In the genomic region with DNA sequence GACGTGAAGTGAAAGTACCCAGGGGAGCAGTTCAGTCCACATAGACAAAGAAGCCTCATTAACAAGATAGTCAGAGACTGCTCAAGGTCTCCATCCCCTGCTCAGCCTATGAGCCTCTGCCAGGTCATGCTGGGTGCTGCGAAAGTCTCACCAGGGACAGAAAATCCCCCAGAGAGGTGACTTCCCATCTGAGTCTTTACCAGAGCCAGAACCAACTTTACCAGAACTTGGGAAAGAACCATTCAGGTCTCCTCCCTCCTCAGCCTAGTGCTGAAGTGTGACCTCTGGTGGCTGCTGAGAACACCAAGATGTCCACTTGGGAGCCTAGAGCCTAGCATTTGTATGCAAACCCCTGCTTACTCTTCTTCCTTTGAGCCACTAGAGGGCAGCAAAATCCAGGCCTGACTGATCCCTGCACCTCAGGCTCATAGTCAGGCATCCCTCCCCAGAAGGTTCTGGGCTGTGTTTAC, we compare ENCODE assay signal across 8 mouse cellular contexts. TPM values are rescaled to one million over a fixed set of nuclear protein-coding genes. Genes with fewer than 3 reads are reported as not detected.
DNase-seq lines count a peak whose midpoint lies in the region; ATAC-seq and TF ChIP-seq lines count a peak whose summit lies in the region.

No protein-coding gene starts in this region.

- H3K4me1 ChIP-seq in E14TG2a.4 (replicated peaks; ENCODE audit: low read depth, low read length): peaks cover 38% of the 10 kb centered on the region
- peaks cover 28% of the 10 kb centered on the region for H3K4me1 ChIP-seq in forebrain, embryonic 11.5 days (replicated peaks; ENCODE audit: control insufficient read depth, insufficient read depth, low read length)
- peaks cover 17% of the 10 kb centered on the region for H3K4me1 ChIP-seq in liver, embryonic 15.5 days (replicated peaks)
- H3K4me1 ChIP-seq in neural tube, embryonic 11.5 days (ENCODE audit: control insufficient read depth, insufficient read depth, low read length): peaks cover 21% of the 10 kb centered on the region

- no peak overlapping the region for H3K27ac ChIP-seq in forebrain, embryonic 11.5 days (ENCODE audit: low read depth, low read length)
- H3K27ac ChIP-seq in liver, embryonic 15.5 days (replicated peaks): peak overlapping the region; percentile 72
- H3K27ac ChIP-seq in neural tube, embryonic 11.5 days (ENCODE audit: low read depth, low read length): no peak overlapping the region

- no peak overlapping the region for H3K4me3 ChIP-seq in E14TG2a.4 (replicated peaks; ENCODE audit: low read length)
- H3K4me3 ChIP-seq in forebrain, embryonic 11.5 days (ENCODE audit: low read depth, low read length): no peak overlapping the region
- H3K4me3 ChIP-seq in liver, embryonic 15.5 days (replicated peaks): no peak overlapping the region
- no peak overlapping the region for H3K4me3 ChIP-seq in neural tube, embryonic 11.5 days (ENCODE audit: low read depth, low read length)

- no peaks in the 10 kb centered on the region for H3K36me3 ChIP-seq in E14TG2a.4 (ENCODE audit: insufficient read depth, low read length)
- no peaks in the 10 kb centered on the region for H3K36me3 ChIP-seq in forebrain, embryonic 11.5 days (ENCODE audit: control insufficient read depth, insufficient read depth, low read length)
- no peaks in the 10 kb centered on the region for H3K36me3 ChIP-seq in liver, embryonic 15.5 days (replicated peaks)
- no peaks in the 10 kb centered on the region for H3K36me3 ChIP-seq in neural tube, embryonic 11.5 days (ENCODE audit: control insufficient read depth, insufficient read depth, low read length)

- peak; percentile 85 for TF ChIP-seq CTCF in E14TG2a.4 (conservative IDR thresholded peaks at IDR 0.05; ENCODE audit: low read length)

- WGBS in forebrain, embryonic 11.5 days: 14% methylated on average over 2 of the region's 2 CpGs
- 15% methylated on average over 2 of the region's 2 CpGs for WGBS in liver, embryonic 15.5 days (ENCODE audit: insufficient replicate concordance)
- 21% methylated on average over 2 of the region's 2 CpGs for WGBS in neural tube, embryonic 11.5 days

- intact Hi-C loops in heart, postnatal 10 days (cut with DNase I): loop anchor here (1.0 to 2.0 kb wide), 5 partner anchors 17 to 120 kb away; a partner anchor contains a TSS

- H3K4me2 ChIP-seq in forebrain, embryonic 11.5 days (ENCODE audit: low read depth, low read length, severe bottlenecking): no peak overlapping the region
- H3K4me2 ChIP-seq in liver, embryonic 15.5 days: peak overlapping the region; percentile 30
- no peak overlapping the region for H3K4me2 ChIP-seq in neural tube, embryonic 11.5 days (ENCODE audit: low read depth)

- DNase-seq in c-Kit-positive CD71-positive TER-119-negative erythroid progenitor cells, embryonic 14.5 days (ENCODE audit: low read depth): peak; percentile 89
- DNase-seq in forebrain, embryonic 11.5 days (ENCODE audit: low spot score): peak; percentile 80
- peak; percentile 85 to 86 for DNase-seq in heart, postnatal 10 days
- peak; percentile 87 to 91 for DNase-seq in kidney, postnatal 36 days
- DNase-seq in neural tube, embryonic 11.5 days (ENCODE audit: low spot score): peak; percentile 72
- DNase-seq in telencephalon, adult 2 months (ENCODE audit: low read depth, low spot score): peak; percentile 82

- no peaks in the 10 kb centered on the region for H3K9me3 ChIP-seq in E14TG2a.4 (ENCODE audit: low read length)
- no peaks in the 10 kb centered on the region for H3K9me3 ChIP-seq in forebrain, embryonic 11.5 days (ENCODE audit: control insufficient read depth, low read length)
- H3K9me3 ChIP-seq in liver, embryonic 15.5 days (replicated peaks): 0 out of 2 replicates have a peak, but pooled peaks cover 4% of the 10 kb centered on the region
- H3K9me3 ChIP-seq in neural tube, embryonic 11.5 days (ENCODE audit: control insufficient read depth, low read length): no peaks in the 10 kb centered on the region

- peak; percentile 67 for ATAC-seq in forebrain, embryonic 11.5 days (replicated peaks; ENCODE audit: low FRiP score)
- ATAC-seq in liver, embryonic 15.5 days (ENCODE audit: insufficient read depth): peak; percentile 85
- peak; percentile 73 for ATAC-seq in neural tube, embryonic 11.5 days (ENCODE audit: insufficient read depth, low FRiP score, low TSS enrichment)

- peaks cover 11% of the 10 kb centered on the region for H3K27me3 ChIP-seq in E14TG2a.4 (ENCODE audit: insufficient read depth, low read length)
- H3K27me3 ChIP-seq in forebrain, embryonic 11.5 days (ENCODE audit: control insufficient read depth, insufficient read depth, low read length): no peaks in the 10 kb centered on the region
- H3K27me3 ChIP-seq in liver, embryonic 15.5 days: peaks cover 52% of the 10 kb centered on the region
- no peaks in the 10 kb centered on the region for H3K27me3 ChIP-seq in neural tube, embryonic 11.5 days (ENCODE audit: control insufficient read depth, insufficient read depth, low read length)

- H3K9ac ChIP-seq in forebrain, embryonic 11.5 days (ENCODE audit: low read length): no peak overlapping the region
- peak overlapping the region; percentile 35 for H3K9ac ChIP-seq in liver, embryonic 15.5 days
- no peak overlapping the region for H3K9ac ChIP-seq in neural tube, embryonic 11.5 days (ENCODE audit: low read length)

RNA-seq across cellular contexts. Expression of a gene that starts 15.8 kb away (rescaled TPM):
- polyA plus RNA-seq in forebrain, embryonic 11.5 days (2014; fragmentation: Nextera tagmentation; extraction: Ambion mirVana): 0.61 and 1.4 TPM in 2 replicates
- total RNA-seq in heart, postnatal 10 days (2021): 1 to 10 TPM; 4.1 to 5.7 TPM
- 56.7 and 64.6 TPM in 2 replicates for polyA plus RNA-seq in liver, embryonic 15.5 days (2015; fragmentation: Nextera tagmentation; extraction: Ambion mirVana)
- 0.78 and 1.1 TPM in 2 replicates for polyA plus RNA-seq in neural tube, embryonic 11.5 days (2014; fragmentation: Nextera tagmentation; extraction: Ambion mirVana)

RNA-seq across cellular contexts. Expression of a gene that starts 16.6 kb away (rescaled TPM):
- 313 and 318 TPM in 2 replicates for polyA plus RNA-seq in forebrain, embryonic 11.5 days (2014; fragmentation: Nextera tagmentation; extraction: Ambion mirVana)
- total RNA-seq in heart, postnatal 10 days (2021): not detected
- polyA plus RNA-seq in liver, embryonic 15.5 days (2015; fragmentation: Nextera tagmentation; extraction: Ambion mirVana): 0.15 and 0.17 TPM in 2 replicates
- 191 and 218 TPM in 2 replicates for polyA plus RNA-seq in neural tube, embryonic 11.5 days (2014; fragmentation: Nextera tagmentation; extraction: Ambion mirVana)

RNA-seq across cellular contexts. Expression of a gene that starts 19.8 kb away (rescaled TPM):
- 43.1 and 49.1 TPM in 2 replicates for polyA plus RNA-seq in forebrain, embryonic 11.5 days (2014; fragmentation: Nextera tagmentation; extraction: Ambion mirVana)
- total RNA-seq in heart, postnatal 10 days (2021): 10 to 100 TPM; 36.5 to 36.8 TPM
- polyA plus RNA-seq in liver, embryonic 15.5 days (2015; fragmentation: Nextera tagmentation; extraction: Ambion mirVana): 21.7 and 24.4 TPM in 2 replicates
- polyA plus RNA-seq in neural tube, embryonic 11.5 days (2014; fragmentation: Nextera tagmentation; extraction: Ambion mirVana): 36.1 and 38.2 TPM in 2 replicates

RNA-seq across cellular contexts. Expression of a gene that starts 45.2 kb away (rescaled TPM):
- polyA plus RNA-seq in forebrain, embryonic 11.5 days (2014; fragmentation: Nextera tagmentation; extraction: Ambion mirVana): 29.4 and 32.0 TPM in 2 replicates
- total RNA-seq in heart, postnatal 10 days (2021): 10 to 100 TPM; 61.7 to 64.3 TPM
- 8.1 and 9.0 TPM in 2 replicates for polyA plus RNA-seq in liver, embryonic 15.5 days (2015; fragmentation: Nextera tagmentation; extraction: Ambion mirVana)
- 40.2 and 42.1 TPM in 2 replicates for polyA plus RNA-seq in neural tube, embryonic 11.5 days (2014; fragmentation: Nextera tagmentation; extraction: Ambion mirVana)

Comparison
In these comparisons a context has a peak if more than half of its experiments do, and no peak if none do; other contexts are left out.
1. RNA of a gene that starts 15.8 kb away (polyA plus RNA-seq): 56.7 to 64.6 TPM in liver, embryonic 15.5 days; 0.61 to 1.4 TPM in forebrain, embryonic 11.5 days and 0.78 to 1.1 TPM in neural tube, embryonic 11.5 days; every median in the first group is over 10 times any median in the second.
2. RNA of a gene that starts 16.6 kb away (polyA plus RNA-seq): 313 to 318 TPM in forebrain, embryonic 11.5 days and 191 to 218 TPM in neural tube, embryonic 11.5 days; 0.15 to 0.17 TPM in liver, embryonic 15.5 days; every median in the first group is over 100 times any median in the second.
3. Peak in every context shown above with its lines, with median percentiles within 50 percentile points of each other: DNase-seq and ATAC-seq.